Mouse (Mus musculus) hindbrain, embryonic 10.5 days (tissue): ENCODE results near the gene Atf6. TPM values are rescaled to one million over a fixed set of nuclear protein-coding genes. Genes with fewer than 3 reads are reported as not detected.

Experiments
- DNase-seq: peaks from one replicate; pipeline ENCODE4 v3.0.0-alpha.2; 2017; ENCODE audit warnings: low spot score
- H3K27ac ChIP-seq: fragments of 300-500 bp; sonication (generic); 2 replicates; pipeline ENCODE4 v1.5.1; 2016; ENCODE audit warnings: mild to moderate bottlenecking, moderate library complexity
- H3K27me3 ChIP-seq: fragments of 300-500 bp; sonication (generic); 2 replicates; pipeline ENCODE4 v1.6.1; 2016; ENCODE audit warnings: mild to moderate bottlenecking; ENCODE audit not compliant: poor library complexity, insufficient read depth, severe bottlenecking
- H3K36me3 ChIP-seq: fragments of 300-500 bp; sonication (generic); 2 replicates; pipeline ENCODE4 v1.6.1; 2016; ENCODE audit warnings: mild to moderate bottlenecking, moderate library complexity
- H3K4me1 ChIP-seq: fragments of 300-500 bp; sonication (generic); replicated peaks from 2 replicates; pipeline ENCODE4 v1.6.1; 2016; ENCODE audit warnings: mild to moderate bottlenecking
- H3K4me3 ChIP-seq: fragments of 300-500 bp; sonication (generic); 2 replicates; pipeline ENCODE4 v1.5.1; 2016; ENCODE audit warnings: mild to moderate bottlenecking, moderate library complexity
- H3K9me3 ChIP-seq: fragments of 300-500 bp; sonication (generic); 2 replicates; pipeline ENCODE4 v1.6.1; 2016; ENCODE audit warnings: mild to moderate bottlenecking, moderate library complexity
- WGBS: fragments of 180-500 bp; shearing (Covaris S2); methylation state at CpG from one replicate; pipeline ENCODE4 v1.1.7; 2016; 5-methylcytosine and 5-hydroxymethylcytosine counted together
- polyA plus RNA-seq: library from polyadenylated mRNA; unstranded; fragments of >200 nt; fragmentation: Nextera tagmentation; extraction: Ambion mirVana; gene quantifications from 2 replicates; pipeline ENCODE4 v1.2.1, GENCODE M21; 2016

Gene Atf6
- polyA plus RNA-seq, 1 experiment from 2014 or later, result 7.7 TPM

DNA sequence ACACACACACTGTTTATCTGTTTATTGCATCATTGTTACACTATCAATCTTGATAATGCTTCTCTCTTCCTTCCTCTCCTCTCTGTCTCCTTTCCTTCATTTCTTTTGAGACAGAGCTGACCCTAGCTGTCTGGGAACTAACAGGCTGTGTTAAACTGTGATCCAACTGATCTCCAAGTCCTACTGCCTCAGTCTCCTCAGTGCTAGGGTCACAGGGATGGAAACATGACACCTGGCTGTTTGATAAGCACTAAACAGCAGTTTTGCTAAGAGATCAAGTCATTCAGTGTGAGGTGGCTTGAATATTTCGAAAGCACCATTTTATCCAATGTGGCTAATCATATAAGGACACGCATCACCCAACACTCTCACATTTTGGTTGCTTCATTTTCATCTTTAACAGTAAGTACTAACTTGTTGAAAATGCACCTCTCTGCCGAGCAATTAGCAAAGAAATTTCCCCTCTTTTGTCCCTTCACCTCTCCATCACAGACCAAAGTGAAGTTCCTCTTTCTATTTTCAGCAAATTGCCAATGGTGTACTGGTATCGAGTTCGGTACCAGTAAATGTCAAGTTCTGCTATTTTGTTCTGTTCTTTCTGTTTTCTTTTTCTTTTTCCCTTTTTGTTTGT is 29.2 kb upstream of the Atf6 start:
- DNase-seq, result no peak
- WGBS, result 85% methylated on average over 5 of the region's 5 CpGs
- H3K4me3 ChIP-seq, result no peak overlapping the region

GRCm38 (mm10) chr1:170894603-170895602 is 27.3 kb upstream of the Atf6 start:
- Histone ChIP-seq H3K36me3 (no peaks in the 10 kb centered on the region), H3K9me3 (no peaks in the 10 kb centered on the region), H3K4me3 (no peak overlapping the region), H3K4me1 (no peaks in the 10 kb centered on the region), H3K27me3 (no peaks in the 10 kb centered on the region), H3K27ac (no peak overlapping the region)
- WGBS, result 68% methylated on average over 9 of the region's 9 CpGs
- DNase-seq, result no peak

More for the DNA sequence above, 29.2 kb upstream of the Atf6 start:
- Histone ChIP-seq H3K36me3 (no peaks in the 10 kb centered on the region), H3K9me3 (no peaks in the 10 kb centered on the region), H3K4me1 (no peaks in the 10 kb centered on the region; the same call in 1 of the 2 replicates), H3K27ac (no peak overlapping the region), H3K27me3 (peaks cover under 1% of the 10 kb centered on the region; the same call in 1 of the 2 replicates)

DNA sequence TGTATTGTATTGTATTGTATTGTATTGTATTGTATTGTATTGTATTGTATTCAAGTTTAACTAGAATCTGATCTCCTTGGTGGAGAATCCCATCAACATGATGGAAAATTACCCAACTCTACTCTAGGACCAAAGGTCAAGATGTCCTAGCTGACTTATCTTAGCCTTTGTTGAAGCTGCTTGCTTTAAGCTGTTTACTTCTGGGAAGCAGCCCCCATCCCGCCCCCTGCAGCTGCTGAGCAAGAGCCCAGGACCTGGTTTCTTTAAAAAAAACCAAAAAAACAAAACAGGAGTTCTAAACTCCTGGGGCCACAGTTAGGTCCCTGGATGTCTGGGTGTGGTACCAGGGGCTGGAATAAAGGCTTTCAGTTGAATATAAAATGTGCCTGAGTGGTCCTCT is 24.7 kb upstream of the Atf6 start:
- no peaks in the 10 kb centered on the region for H3K27me3 ChIP-seq
- no peaks in the 10 kb centered on the region for H3K9me3 ChIP-seq
- H3K36me3 ChIP-seq, result no peaks in the 10 kb centered on the region
- no peak overlapping the region for H3K4me3 ChIP-seq
- H3K4me1 ChIP-seq, result peaks cover 8% of the 10 kb centered on the region
- DNase-seq, result no peak
- 51% methylated on average over 1 of the region's 1 CpGs for WGBS
- H3K27ac ChIP-seq, result no peak overlapping the region

- 75% methylated on average over 2 of the region's 2 CpGs for WGBS
- Histone ChIP-seq H3K9me3 (no peaks in the 10 kb centered on the region), H3K4me1 (peaks cover 8% of the 10 kb centered on the region), H3K27ac (no peak overlapping the region), H3K36me3 (no peaks in the 10 kb centered on the region), H3K27me3 (no peaks in the 10 kb centered on the region), H3K4me3 (no peak overlapping the region)
- DNase-seq, result no peak
Observed at GRCm38 (mm10) chr1:170891646-170892045, 24.1 kb upstream of the Atf6 start.

DNA sequence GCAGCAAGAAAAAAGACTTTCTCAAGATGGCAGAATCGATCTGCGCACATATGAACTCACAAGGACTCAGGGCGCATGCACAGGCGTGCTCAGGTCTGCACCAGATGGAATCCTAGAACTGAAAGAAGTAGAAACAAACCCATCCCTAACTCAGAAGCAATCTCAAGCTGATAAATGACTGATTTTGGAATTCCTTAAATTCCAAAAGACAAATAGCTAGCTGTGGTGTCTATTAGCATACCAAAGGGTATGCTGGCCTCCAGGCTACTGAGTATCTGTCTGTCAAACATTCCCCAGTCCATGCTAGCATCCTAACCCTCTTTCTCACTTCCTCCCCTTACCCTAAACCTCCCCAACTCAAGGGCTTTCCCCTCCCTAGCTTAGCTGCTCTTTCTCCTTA is 21.7 kb upstream of the Atf6 start:
- Histone ChIP-seq H3K27me3 (no peaks in the 10 kb centered on the region), H3K36me3 (no peaks in the 10 kb centered on the region), H3K4me3 (no peak overlapping the region), H3K27ac (no peak overlapping the region), H3K4me1 (peaks cover 19% of the 10 kb centered on the region), H3K9me3 (no peaks in the 10 kb centered on the region)
- no peak for DNase-seq
- 72% methylated on average over 4 of the region's 4 CpGs for WGBS

GRCm38 (mm10) chr1:170886044-170886458 is 18.5 kb upstream of the Atf6 start:
- H3K27me3 ChIP-seq, result no peaks in the 10 kb centered on the region
- no peak overlapping the region for H3K4me3 ChIP-seq
- no peaks in the 10 kb centered on the region for H3K9me3 ChIP-seq
- DNase-seq, result no peak
- 63% methylated on average over 6 of the region's 6 CpGs for WGBS
- H3K27ac ChIP-seq, result no peak overlapping the region
- peaks cover 29% of the 10 kb centered on the region for H3K4me1 ChIP-seq
- H3K36me3 ChIP-seq, result peaks cover 13% of the 10 kb centered on the region

GRCm38 (mm10) chr1:170884978-170885561 is 17.5 kb upstream of the Atf6 start, which contains the start of the genes Gm26620 and Dusp12:
Gene Gm26620 (plus strand): TSS chr1:170885065.
Gene Dusp12 (minus strand): TSS chr1:170885540.
- peak; percentile 89 for DNase-seq
- Histone ChIP-seq H3K36me3 (peaks cover 22% of the 10 kb centered on the region), H3K27ac (peak within 1 kb of the TSS; percentile 92), H3K9me3 (no peaks in the 10 kb centered on the region), H3K27me3 (no peaks in the 10 kb centered on the region), H3K4me3 (peak within 1 kb of the TSS; percentile 90), H3K4me1 (peaks cover 29% of the 10 kb centered on the region)
- under 1% methylated on average over 46 of the region's 46 CpGs for WGBS

GRCm38 (mm10) chr1:170884390-170884789 is 16.8 kb upstream of the Atf6 start:
- Histone ChIP-seq H3K4me3 (peak overlapping the region; percentile 90), H3K27ac (peak overlapping the region; percentile 92), H3K27me3 (no peaks in the 10 kb centered on the region), H3K4me1 (peaks cover 24% of the 10 kb centered on the region), H3K36me3 (peaks cover 29% of the 10 kb centered on the region), H3K9me3 (no peaks in the 10 kb centered on the region)
- no peak for DNase-seq
- 36% methylated on average over 8 of the region's 8 CpGs for WGBS

DNA sequence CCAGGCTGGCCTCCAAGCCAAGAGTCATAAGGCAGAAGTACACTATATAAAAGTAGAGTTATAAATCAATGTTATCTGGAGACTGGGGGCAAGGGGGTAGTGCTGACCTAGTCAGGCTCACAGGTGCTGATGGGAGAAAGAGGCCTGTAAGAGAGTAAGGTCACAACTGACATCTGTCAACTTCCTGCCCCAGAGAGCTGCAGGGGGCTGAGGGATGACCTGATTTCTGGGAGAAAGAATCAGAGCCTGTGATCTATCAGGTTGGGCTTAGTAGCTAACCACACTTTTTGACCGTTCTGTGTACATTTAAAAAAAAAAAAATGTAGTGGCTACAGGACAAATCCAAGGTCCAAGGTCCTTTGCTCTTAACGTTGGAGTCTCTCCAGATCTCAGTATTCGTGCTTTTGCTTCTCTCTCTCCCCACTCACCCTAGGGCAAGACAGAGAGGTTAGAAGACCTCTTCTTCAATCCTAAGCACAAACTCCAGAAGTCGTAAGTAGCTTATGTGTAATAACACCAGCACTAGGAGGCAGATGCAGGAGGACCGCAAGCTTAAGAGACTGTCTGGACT is 15.4 kb upstream of the Atf6 start:
- no peaks in the 10 kb centered on the region for H3K27me3 ChIP-seq
- DNase-seq, result no peak
- H3K4me3 ChIP-seq, result no peak overlapping the region
- no peaks in the 10 kb centered on the region for H3K9me3 ChIP-seq
- H3K4me1 ChIP-seq, result peaks cover 21% of the 10 kb centered on the region
- H3K36me3 ChIP-seq, result peaks cover 38% of the 10 kb centered on the region
- 89% methylated on average over 5 of the region's 5 CpGs for WGBS
- no peak overlapping the region for H3K27ac ChIP-seq

GRCm38 (mm10) chr1:170876906-170877305 is 9.3 kb upstream of the Atf6 start:
- H3K27me3 ChIP-seq, result no peaks in the 10 kb centered on the region
- H3K4me1 ChIP-seq, result no peaks in the 10 kb centered on the region
- peaks cover 83% of the 10 kb centered on the region for H3K36me3 ChIP-seq
- H3K27ac ChIP-seq, result no peak overlapping the region
- no peak overlapping the region for H3K4me3 ChIP-seq
- 95% methylated on average over 5 of the region's 5 CpGs for WGBS
- no peak for DNase-seq
- no peaks in the 10 kb centered on the region for H3K9me3 ChIP-seq

- Histone ChIP-seq H3K9me3 (no peaks in the 10 kb centered on the region), H3K27me3 (no peaks in the 10 kb centered on the region), H3K36me3 (peaks cover 79% of the 10 kb centered on the region), H3K27ac (no peak overlapping the region), H3K4me1 (no peaks in the 10 kb centered on the region), H3K4me3 (no peak overlapping the region)
- DNase-seq, result no peak
- 90% methylated on average over 3 of the region's 3 CpGs for WGBS
Observed at GRCm38 (mm10) chr1:170875676-170876075, 8.1 kb upstream of the Atf6 start.

- no peak overlapping the region for H3K4me3 ChIP-seq
- no peaks in the 10 kb centered on the region for H3K27me3 ChIP-seq
- no peak overlapping the region for H3K27ac ChIP-seq
- WGBS, result 95% methylated on average over 2 of the region's 2 CpGs
- DNase-seq, result no peak
- H3K36me3 ChIP-seq, result peaks cover 49% of the 10 kb centered on the region
- H3K4me1 ChIP-seq, result peaks cover 2% of the 10 kb centered on the region
- no peaks in the 10 kb centered on the region for H3K9me3 ChIP-seq
Observed at GRCm38 (mm10) chr1:170871961-170872360, 4.4 kb upstream of the Atf6 start.
